In genomic region chr7:24517654-24518053, GRCm38 (mm10) we compare ENCODE assay signal across 17 mouse cellular contexts. TPM values are rescaled to one million over a fixed set of nuclear protein-coding genes. Genes with fewer than 3 reads are reported as not detected.
DNase-seq lines count a peak whose midpoint lies in the region; ATAC-seq and TF ChIP-seq lines count a peak whose summit lies in the region.
"Had no signal": no experiment of that assay in that cellular context is flagged by ENCODE, and none has a peak within 500 bp of the region (broad histone marks: within the 10 kb centered on the region; RNA-seq: fewer than 3 reads in every experiment).

No protein-coding gene starts in this region.

- no peak for ATAC-seq in hindbrain, embryonic 14.5 days (ENCODE audit: low FRiP score)

- H3K27me3 ChIP-seq in hindbrain, embryonic 14.5 days (ENCODE audit: control insufficient read depth, insufficient read depth, low read length), result no peaks in the 10 kb centered on the region
- H3K27me3 ChIP-seq: embryonic facial prominence, embryonic 15.5 days; kidney, embryonic 15.5 days; limb, embryonic 12.5 days; lung, embryonic 15.5 days had no signal

- H3K4me1 ChIP-seq in hindbrain, embryonic 14.5 days (replicated peaks; ENCODE audit: control insufficient read depth, insufficient read depth, low read length), result no peaks in the 10 kb centered on the region
- H3K4me1 ChIP-seq in olfactory bulb, adult 2 months (ENCODE audit: control insufficient read depth, insufficient read depth, low read length), result peaks cover 6% of the 10 kb centered on the region; the same call in 1 of the 2 replicates
- H3K4me1 ChIP-seq: kidney, embryonic 15.5 days; limb, embryonic 12.5 days; lung, embryonic 15.5 days had no signal

- TF ChIP-seq POLR2A in olfactory bulb, adult 2 months (IDR thresholded peaks at IDR 0.05; ENCODE audit: insufficient read depth, low read depth, low read length), result no peak

- no peaks in the 10 kb centered on the region for H3K9me3 ChIP-seq in hindbrain, embryonic 14.5 days (ENCODE audit: control insufficient read depth, low read length)
- H3K9me3 ChIP-seq: embryonic facial prominence, embryonic 15.5 days; G1E; kidney, embryonic 15.5 days; limb, embryonic 12.5 days; lung, embryonic 15.5 days had no signal

- WGBS in hindbrain, embryonic 14.5 days, result 43% methylated on average over 6 of the region's 6 CpGs
- WGBS in olfactory bulb, adult 2 months, result 18% methylated on average over 6 of the region's 6 CpGs

- DNase-seq in left cerebral cortex, adult 2 months (ENCODE audit: extremely low spot score in 1 of 2, low spot score in 2 of 2), result no peak
- no peak for DNase-seq in left cerebral cortex, adult 18-20 months (ENCODE audit: low spot score in 2 of 2)
- peak; percentile 86 for DNase-seq in brain, adult 2 months (ENCODE audit: low read depth, low spot score)
- no peak for DNase-seq in hindbrain, embryonic 14.5 days (ENCODE audit: low spot score)
- no peak for DNase-seq in urinary bladder, postnatal 10 days (ENCODE audit: low spot score)
- DNase-seq in embryo, embryonic 11 days, result no peak
- DNase-seq: adrenal gland, postnatal 10 days; cerebellum, adult 9-11 months; heart, postnatal 36 days had no signal

- H3K36me3 ChIP-seq in hindbrain, embryonic 14.5 days (replicated peaks; ENCODE audit: control insufficient read depth, insufficient read depth), result peaks cover 44% of the 10 kb centered on the region

- no peak overlapping the region for H3K4me3 ChIP-seq in left cerebral cortex, adult 2 months
- no peak overlapping the region for H3K4me3 ChIP-seq in hindbrain, embryonic 14.5 days (replicated peaks; ENCODE audit: low read length)
- no peak overlapping the region for H3K4me3 ChIP-seq in olfactory bulb, adult 2 months (ENCODE audit: insufficient read depth, low read depth, low read length)
- H3K4me3 ChIP-seq: embryonic facial prominence, embryonic 15.5 days; kidney, embryonic 15.5 days; limb, embryonic 12.5 days; lung, embryonic 15.5 days; myocyte had no signal

- H3K27ac ChIP-seq in left cerebral cortex, adult 2 months, result peak overlapping the region; percentile 83
- H3K27ac ChIP-seq in hindbrain, embryonic 14.5 days, result peak overlapping the region; percentile 41; the same call in 1 of the 2 replicates
- 0 out of 2 replicates have a peak overlapping the region, but pooled peaks have one; percentile 36 for H3K27ac ChIP-seq in olfactory bulb, adult 2 months (ENCODE audit: insufficient read depth, low read depth, low read length)
- H3K27ac ChIP-seq: embryonic facial prominence, embryonic 15.5 days; kidney, embryonic 15.5 days; limb, embryonic 12.5 days; lung, embryonic 15.5 days had no signal

- no peak overlapping the region for H3K4me2 ChIP-seq in hindbrain, embryonic 14.5 days (replicated peaks)
- H3K4me2 ChIP-seq: embryonic facial prominence, embryonic 15.5 days; kidney, embryonic 15.5 days; limb, embryonic 12.5 days; lung, embryonic 15.5 days had no signal

- intact Hi-C loops in left cerebral cortex, adult 2 months (cut with DNase I), result no loop called here

- no peak overlapping the region for H3K9ac ChIP-seq in hindbrain, embryonic 14.5 days
- H3K9ac ChIP-seq: embryonic facial prominence, embryonic 15.5 days; kidney, embryonic 15.5 days; limb, embryonic 12.5 days; lung, embryonic 15.5 days had no signal

- no peak for TF ChIP-seq CTCF in left cerebral cortex, adult 2 months (IDR thresholded peaks at IDR 0.05)
- no peak for TF ChIP-seq CTCF in olfactory bulb, adult 2 months (IDR thresholded peaks at IDR 0.05; ENCODE audit: insufficient read depth, low read depth, low read length)

RNA-seq across cellular contexts. Expression of gene AC161166.1, which starts 5.4 kb away (rescaled TPM):
- total RNA-seq in left cerebral cortex, adult 2 months (2021), result not detected
- not detected for total RNA-seq in left cerebral cortex, adult 18-20 months (2021)
- 0.65 and 0.98 TPM in 2 replicates for polyA plus RNA-seq in hindbrain, embryonic 14.5 days (2014; fragmentation: Nextera tagmentation; extraction: Ambion mirVana)
- polyA plus RNA-seq in olfactory bulb, adult 2 months (2012; ENCODE audit: insufficient read depth, insufficient read length, low replicate concordance, missing spikeins), result not detected in 2 replicates
- total RNA-seq: adrenal gland, postnatal 10 days; heart, postnatal 36 days had no signal
- polyA plus RNA-seq: G1E; small intestine, adult 2 months had no signal

RNA-seq across cellular contexts. Expression of gene Zfp428, which starts 10.8 kb away (rescaled TPM):
- 10 to 100 TPM; 45.9 to 46.0 TPM for total RNA-seq in left cerebral cortex, adult 2 months (2021)
- 10 to 100 TPM; 47.7 to 49.3 TPM for total RNA-seq in left cerebral cortex, adult 18-20 months (2021)
- polyA plus RNA-seq in hindbrain, embryonic 14.5 days (2014; fragmentation: Nextera tagmentation; extraction: Ambion mirVana), result 181 and 201 TPM in 2 replicates
- not detected in 2 replicates for polyA plus RNA-seq in olfactory bulb, adult 2 months (2012; ENCODE audit: insufficient read depth, insufficient read length, low replicate concordance, missing spikeins)

RNA-seq across cellular contexts. Expression of gene Irgq, which starts 12.8 kb away (rescaled TPM):
- 10 to 100 TPM; 81.6 to 84.3 TPM for total RNA-seq in left cerebral cortex, adult 2 months (2021)
- 10 to 100 TPM; 71.2 to 78.6 TPM for total RNA-seq in left cerebral cortex, adult 18-20 months (2021)
- polyA plus RNA-seq in hindbrain, embryonic 14.5 days (2014; fragmentation: Nextera tagmentation; extraction: Ambion mirVana), result 28.0 and 33.5 TPM in 2 replicates
- polyA plus RNA-seq in olfactory bulb, adult 2 months (2012; ENCODE audit: insufficient read depth, insufficient read length, low replicate concordance, missing spikeins), result not detected in 2 replicates

RNA-seq across cellular contexts. Expression of gene Pinlyp, which starts 28.3 kb away (rescaled TPM):
- not detected for total RNA-seq in left cerebral cortex, adult 2 months (2021)
- not detected for total RNA-seq in left cerebral cortex, adult 18-20 months (2021)
- not detected in 2 replicates for polyA plus RNA-seq in hindbrain, embryonic 14.5 days (2014; fragmentation: Nextera tagmentation; extraction: Ambion mirVana)
- polyA plus RNA-seq in olfactory bulb, adult 2 months (2012; ENCODE audit: insufficient read depth, insufficient read length, low replicate concordance, missing spikeins), result not detected in 2 replicates
- total RNA-seq: adrenal gland, postnatal 10 days; G1E; heart, postnatal 36 days had no signal
- polyA plus RNA-seq: G1E; limb, embryonic 12.5 days; small intestine, adult 2 months had no signal

RNA-seq across cellular contexts. Expression of gene Xrcc1, which starts 28.4 kb away (rescaled TPM):
- 10 to 100 TPM; 32.8 to 39.5 TPM for total RNA-seq in left cerebral cortex, adult 2 months (2021)
- total RNA-seq in left cerebral cortex, adult 18-20 months (2021), result 10 to 100 TPM; 36.4 to 40.1 TPM
- polyA plus RNA-seq in hindbrain, embryonic 14.5 days (2014; fragmentation: Nextera tagmentation; extraction: Ambion mirVana), result 47.4 and 52.3 TPM in 2 replicates
- polyA plus RNA-seq in olfactory bulb, adult 2 months (2012; ENCODE audit: insufficient read depth, insufficient read length, low replicate concordance, missing spikeins), result not detected in 2 replicates
